Mouse (Mus musculus) cerebellum, adult 2 months (tissue): ENCODE data around the gene Fam53b. TPM values are rescaled to one million over a fixed set of nuclear protein-coding genes. Genes with fewer than 3 reads are reported as not detected.

ENCODE experiments used
- DNase-seq, 2 experiments: peaks; one replicate each; pipeline ENCODE4 v3.0.0; 2021
- H3K27ac ChIP-seq: fragments of 200-500 bp; 2 replicates; pipeline ENCODE4 v1.5.1; 2012; ENCODE audit warnings: low read length, control low read depth, inconsistent platforms; ENCODE audit not compliant: insufficient read depth
- H3K27me3 ChIP-seq: fragments of 200-500 bp; 2 replicates; pipeline ENCODE4 v1.6.1; 2012; ENCODE audit warnings: inconsistent platforms, mild to moderate bottlenecking, low read length, moderate library complexity; ENCODE audit not compliant: control insufficient read depth, insufficient read depth
- H3K4me1 ChIP-seq: fragments of 200-500 bp; 2 replicates; pipeline ENCODE4 v1.6.1; 2011; ENCODE audit warnings: low read length; ENCODE audit not compliant: control insufficient read depth, insufficient read depth
- H3K4me3 ChIP-seq: fragments of 200-500 bp; replicated peaks from 2 replicates; pipeline ENCODE3; 2011; ENCODE audit warnings: mild to moderate bottlenecking, low read depth, low read length, control low read depth; ENCODE audit not compliant: insufficient read depth
- CTCF ChIP-seq: fragments of 200-500 bp; IDR thresholded peaks from 2 replicates; pipeline ENCODE4 v1.5.1; 2011; ENCODE audit warnings: low read depth, mild to moderate bottlenecking, control low read depth, low read length, moderate library complexity, borderline replicate concordance; ENCODE audit not compliant: insufficient read depth
- POLR2A ChIP-seq: fragments of 200-500 bp; IDR thresholded peaks from 2 replicates; pipeline ENCODE4 v1.6.1; 2011; ENCODE audit warnings: low read length, control low read depth, borderline replicate concordance; ENCODE audit not compliant: insufficient read depth
- WGBS: fragments of 180-500 bp; shearing (Covaris S2); methylation state at CpG from one replicate; pipeline ENCODE4 v1.1.7; 2018; 5-methylcytosine and 5-hydroxymethylcytosine counted together
- polyA plus RNA-seq: library from polyadenylated mRNA; depleted of rRNA; stranded (reverse); fragments of >200 nt; gene quantifications from 2 replicates; pipeline ENCODE4 v1.2.3, GENCODE M21; 2012

Fam53b gene
- polyA plus RNA-seq, 1 experiment: 37.3 TPM

- Histone ChIP-seq H3K27ac (peak overlapping the region; percentile 16; the same call in 1 of the 2 replicates), H3K27me3 (no peaks in the 10 kb centered on the region), H3K4me1 (peaks cover 41% of the 10 kb centered on the region), H3K4me3 (no peak overlapping the region)
- TF ChIP-seq POLR2A (no peak), CTCF (no peak)
- WGBS: 55% methylated on average over 4 of the region's 4 CpGs
- no peak for DNase-seq
Observed at GRCm38 (mm10) chr7:132764896-132765491, 48.7 kb downstream of the Fam53b start.

DNA sequence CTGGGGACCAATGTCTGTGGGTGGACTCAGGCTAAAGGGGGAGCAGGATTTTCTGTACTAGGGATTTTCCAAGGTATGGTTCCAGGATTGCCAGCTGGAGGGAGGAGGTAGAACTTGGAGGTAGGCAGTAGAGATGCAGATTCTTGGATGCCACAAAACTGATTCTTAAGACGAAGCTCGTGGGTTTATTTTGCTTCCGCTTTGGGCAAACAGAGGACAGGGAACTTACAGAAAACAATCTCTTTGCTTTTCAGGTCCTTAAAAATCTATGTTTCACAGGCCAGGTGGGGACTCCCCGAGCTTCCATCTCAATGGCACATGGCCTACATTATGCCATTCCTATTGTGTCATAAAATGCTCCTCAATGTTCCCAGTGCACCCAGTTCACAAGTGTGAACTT, 49.4 kb downstream of the Fam53b start:
- Histone ChIP-seq H3K4me3 (no peak overlapping the region), H3K27me3 (no peaks in the 10 kb centered on the region), H3K4me1 (peaks cover 41% of the 10 kb centered on the region), H3K27ac (peak overlapping the region; percentile 16)
- TF ChIP-seq POLR2A (no peak), CTCF (no peak)
- 67% methylated on average over 4 of the region's 4 CpGs for WGBS
- DNase-seq: no peak

DNA sequence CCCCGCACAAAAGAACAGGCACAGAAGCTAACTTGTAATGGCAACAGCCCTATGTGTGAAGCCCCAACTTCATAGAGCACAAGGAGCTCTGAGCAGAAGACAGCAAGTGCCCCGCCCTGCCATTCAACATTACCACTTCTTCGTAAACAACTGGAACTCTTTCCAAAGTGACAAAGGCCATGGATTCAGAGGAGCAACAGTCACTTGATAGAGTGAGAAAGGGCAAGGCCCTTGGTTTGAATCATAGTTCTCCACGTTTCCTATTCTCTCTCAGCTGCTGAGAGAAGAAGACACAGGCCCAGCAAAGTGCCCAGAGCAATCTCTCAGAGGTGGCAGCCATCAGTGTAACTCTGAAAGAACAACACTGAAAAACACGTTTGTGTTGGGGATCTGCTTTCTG, 49.8 kb downstream of the Fam53b start:
- TF ChIP-seq CTCF (no peak), POLR2A (no peak)
- peaks cover 39% of the 10 kb centered on the region for H3K4me1 ChIP-seq
- no peak for DNase-seq
- peak overlapping the region; percentile 16; the same call in 1 of the 2 replicates for H3K27ac ChIP-seq
- no peaks in the 10 kb centered on the region for H3K27me3 ChIP-seq
- H3K4me3 ChIP-seq: no peak overlapping the region
- 88% methylated on average over 5 of the region's 5 CpGs for WGBS

- H3K4me1 ChIP-seq: peaks cover 40% of the 10 kb centered on the region
- H3K27me3 ChIP-seq: no peaks in the 10 kb centered on the region
- H3K4me3 ChIP-seq: no peak overlapping the region
- DNase-seq: no peak
- TF ChIP-seq POLR2A (no peak), CTCF (no peak)
- 88% methylated on average over 6 of the region's 6 CpGs for WGBS
- H3K27ac ChIP-seq: peak overlapping the region; percentile 15; the same call in 1 of the 2 replicates
Observed at GRCm38 (mm10) chr7:132763351-132763750, 50.3 kb downstream of the Fam53b start.

GRCm38 (mm10) chr7:132761409-132761808, 52.3 kb downstream of the Fam53b start:
- Histone ChIP-seq H3K4me1 (peaks cover 43% of the 10 kb centered on the region), H3K4me3 (no peak overlapping the region), H3K27me3 (no peaks in the 10 kb centered on the region), H3K27ac (peak overlapping the region; percentile 73; the same call in 1 of the 2 replicates)
- WGBS: 90% methylated on average over 2 of the region's 2 CpGs
- DNase-seq: no peak
- TF ChIP-seq POLR2A: no peak
- TF ChIP-seq CTCF: no peak

DNA sequence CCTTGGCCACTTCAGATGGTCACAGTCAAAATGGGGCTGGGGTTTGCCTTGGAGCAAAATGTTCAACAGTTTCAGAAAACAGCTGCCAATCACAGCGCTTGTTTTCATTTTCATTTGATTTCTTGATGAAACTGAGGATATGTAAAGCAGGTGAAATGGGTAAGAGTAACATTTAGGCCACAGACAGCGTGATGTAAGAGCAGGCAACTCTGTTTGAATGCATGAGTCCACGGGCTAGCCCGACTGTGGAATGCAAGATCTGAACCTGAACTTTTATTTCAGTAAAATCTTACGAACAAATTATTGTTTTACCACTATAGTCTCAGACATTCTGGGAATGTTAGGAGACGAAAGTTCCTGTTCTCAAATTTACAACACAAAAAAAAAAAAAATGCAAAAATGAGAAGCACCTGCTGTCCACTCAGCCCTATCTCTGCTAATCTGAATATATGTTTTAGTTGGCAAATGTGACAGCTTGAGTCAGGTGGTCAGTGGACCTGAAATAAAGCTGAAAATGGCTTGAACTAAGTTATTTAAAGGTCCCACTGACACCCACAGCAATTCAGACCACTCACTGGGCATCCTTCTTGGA, 53.0 kb downstream of the Fam53b start:
- no peak for DNase-seq
- Histone ChIP-seq H3K4me1 (peaks cover 44% of the 10 kb centered on the region), H3K27ac (peak overlapping the region; percentile 70), H3K27me3 (no peaks in the 10 kb centered on the region), H3K4me3 (no peak overlapping the region)
- TF ChIP-seq CTCF (no peak), POLR2A (no peak)
- 88% methylated on average over 6 of the region's 6 CpGs for WGBS

DNA sequence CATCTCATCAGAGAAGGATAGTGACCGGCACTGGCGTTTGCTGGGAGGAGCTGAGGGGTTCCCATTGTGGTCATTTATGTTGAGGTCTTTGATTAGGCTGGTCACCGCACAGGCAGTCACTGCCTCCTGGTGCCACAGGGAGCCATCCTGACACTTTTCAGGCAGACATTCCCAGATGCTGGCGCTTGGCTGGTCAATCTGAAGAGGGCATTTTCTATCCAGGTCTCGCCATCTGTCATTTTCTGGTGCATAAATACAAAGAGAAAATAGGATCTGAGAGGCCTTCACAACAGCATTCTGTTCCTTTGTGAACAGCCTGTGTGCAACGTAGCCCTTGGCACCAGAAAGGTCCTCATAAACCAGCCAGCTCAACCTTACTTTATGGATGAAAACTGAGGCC, 53.8 kb downstream of the Fam53b start:
- peak; percentile 80 to 90 for DNase-seq
- WGBS: 12% methylated on average over 6 of the region's 6 CpGs
- Histone ChIP-seq H3K27ac (peak overlapping the region; percentile 70), H3K27me3 (no peaks in the 10 kb centered on the region), H3K4me3 (no peak overlapping the region), H3K4me1 (peaks cover 50% of the 10 kb centered on the region)
- no peak for TF ChIP-seq CTCF
- no peak for TF ChIP-seq POLR2A

DNA sequence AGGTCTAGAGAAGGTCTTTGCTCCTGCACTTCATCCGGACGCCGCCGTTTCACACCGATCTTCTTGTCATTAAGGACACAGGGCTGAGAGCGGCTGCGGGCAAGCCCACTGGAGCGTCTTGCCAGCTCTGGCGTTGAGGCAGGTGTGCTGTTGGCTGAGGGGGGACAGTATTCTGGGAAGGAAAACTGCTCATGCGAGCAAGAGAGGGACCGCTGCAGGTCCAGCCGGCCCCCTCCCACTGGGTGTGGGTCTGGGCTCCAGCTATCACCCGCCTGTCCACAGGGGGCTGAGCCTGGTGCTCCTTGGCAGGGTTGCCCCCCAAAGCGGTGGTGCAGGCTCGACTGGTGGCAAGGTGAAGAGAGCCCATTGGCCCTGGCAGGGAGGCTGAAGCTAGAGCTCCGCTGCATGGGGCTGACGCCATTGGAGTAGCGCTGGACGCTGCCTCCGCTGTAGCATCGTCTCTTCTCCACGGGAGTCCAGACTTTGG, 54.2 kb downstream of the Fam53b start:
- WGBS: 15% methylated on average over 22 of the region's 22 CpGs
- peak; percentile 69 for DNase-seq
- peaks cover 55% of the 10 kb centered on the region for H3K4me1 ChIP-seq
- no peak overlapping the region for H3K4me3 ChIP-seq
- no peaks in the 10 kb centered on the region for H3K27me3 ChIP-seq
- TF ChIP-seq CTCF (no peak), POLR2A (no peak)
- peak overlapping the region; percentile 70 for H3K27ac ChIP-seq
